Mouse (Mus musculus) midbrain, embryonic 16.5 days (tissue): Measurements from ENCODE around the gene Slc9a8. TPM values are rescaled to one million over a fixed set of nuclear protein-coding genes. Genes with fewer than 3 reads are reported as not detected.

Experiments
- ATAC-seq: fragments of 200-750 bp; cut with Nextera tagmentation; 2 replicates; pipeline ENCODE4 v1.8.0; 2017; ENCODE audit warnings: moderate TSS enrichment
- H3K27ac ChIP-seq: fragments of 300-500 bp; sonication (generic); 2 replicates; pipeline ENCODE4 v1.5.1; 2014; ENCODE audit warnings: mild to moderate bottlenecking, low read length, mixed read lengths
- H3K27me3 ChIP-seq: fragments of 300-500 bp; sonication (generic); 2 replicates; pipeline ENCODE4 v1.6.1; 2014; ENCODE audit warnings: low read depth, low read length, mixed read lengths; ENCODE audit not compliant: control insufficient read depth, insufficient read depth
- H3K36me3 ChIP-seq: fragments of 300-500 bp; sonication (generic); 2 replicates; pipeline ENCODE4 v1.6.1; 2014; ENCODE audit warnings: mild to moderate bottlenecking, low read length, moderate library complexity, mixed read lengths; ENCODE audit not compliant: control insufficient read depth, insufficient read depth
- H3K4me1 ChIP-seq: fragments of 300-500 bp; sonication (generic); 2 replicates; pipeline ENCODE4 v1.6.1; 2014; ENCODE audit warnings: mild to moderate bottlenecking, low read length, mixed read lengths; ENCODE audit not compliant: control insufficient read depth, insufficient read depth
- H3K4me2 ChIP-seq: fragments of 300-500 bp; sonication (generic); 2 replicates; pipeline ENCODE4 v1.6.1; 2014; ENCODE audit warnings: mild to moderate bottlenecking, low read length, mixed read lengths
- H3K4me3 ChIP-seq: fragments of 300-500 bp; sonication (generic); 2 replicates; pipeline ENCODE4 v1.5.1; 2014; ENCODE audit warnings: low read depth, mild to moderate bottlenecking, low read length, moderate library complexity, mixed read lengths
- H3K9ac ChIP-seq: fragments of 300-500 bp; sonication (generic); 2 replicates; pipeline ENCODE4 v1.6.1; 2014; ENCODE audit warnings: low read depth, low read length, mixed read lengths
- H3K9me3 ChIP-seq: fragments of 300-500 bp; sonication (generic); replicated peaks from 2 replicates; pipeline ENCODE4 v1.6.1; 2014; ENCODE audit warnings: mild to moderate bottlenecking, low read length, mixed read lengths; ENCODE audit not compliant: control insufficient read depth, poor library complexity, severe bottlenecking
- WGBS: fragments of 180-500 bp; shearing (Covaris S2); extraction: QIAGEN DNeasy Blood & Tissue Kit; methylation state at CpG from one replicate; pipeline ENCODE4 v1.1.7; 2014; 5-methylcytosine and 5-hydroxymethylcytosine counted together
- polyA plus RNA-seq: library from polyadenylated mRNA; unstranded; fragments of >200 nt; fragmentation: Nextera tagmentation; extraction: Ambion mirVana; gene quantifications from 2 replicates; pipeline ENCODE4 v1.2.1, GENCODE M21; 2015

The Slc9a8 gene
- polyA plus RNA-seq, 1 experiment from 2014 or later: 19.4 TPM

- Histone ChIP-seq H3K4me3 (no peak overlapping the region), H3K9ac (no peak overlapping the region), H3K27ac (no peak overlapping the region), H3K4me2 (no peak overlapping the region), H3K9me3 (no peaks in the 10 kb centered on the region), H3K27me3 (no peaks in the 10 kb centered on the region), H3K36me3 (peaks cover 20% of the 10 kb centered on the region; the same call in 1 of the 2 replicates), H3K4me1 (no peaks in the 10 kb centered on the region)
- no peak for ATAC-seq
- 79% methylated on average over 6 of the region's 6 CpGs for WGBS
These were observed 46.9 kb downstream of the Slc9a8 start for GRCm38 (mm10) chr2:167468444-167468843.

- H3K4me3 ChIP-seq: no peak overlapping the region
- no peaks in the 10 kb centered on the region for H3K27me3 ChIP-seq
- no peak for ATAC-seq
- no peak overlapping the region for H3K9ac ChIP-seq
- 93% methylated on average over 3 of the region's 3 CpGs for WGBS
- peaks cover 23% of the 10 kb centered on the region for H3K36me3 ChIP-seq
- no peak overlapping the region for H3K27ac ChIP-seq
- H3K9me3 ChIP-seq: no peaks in the 10 kb centered on the region
- H3K4me2 ChIP-seq: no peak overlapping the region
- peaks cover 2% of the 10 kb centered on the region for H3K4me1 ChIP-seq
These were observed 49.1 kb downstream of the Slc9a8 start for GRCm38 (mm10) chr2:167470611-167471010.

GRCm38 (mm10) chr2:167471585-167471984, 50.1 kb downstream of the Slc9a8 start:
- 95% methylated on average over 6 of the region's 6 CpGs for WGBS

GRCm38 (mm10) chr2:167474218-167474617, 52.7 kb downstream of the Slc9a8 start:
- H3K9me3 ChIP-seq: no peaks in the 10 kb centered on the region
- peaks cover 13% of the 10 kb centered on the region for H3K36me3 ChIP-seq
- H3K9ac ChIP-seq: no peak overlapping the region
- H3K27me3 ChIP-seq: no peaks in the 10 kb centered on the region
- H3K4me3 ChIP-seq: no peak overlapping the region
- no peak for ATAC-seq
- H3K4me1 ChIP-seq: peaks cover 15% of the 10 kb centered on the region
- WGBS: 89% methylated on average over 6 of the region's 6 CpGs
- no peak overlapping the region for H3K4me2 ChIP-seq
- H3K27ac ChIP-seq: no peak overlapping the region

More at GRCm38 (mm10) chr2:167471585-167471984, 50.1 kb downstream of the Slc9a8 start:
- Histone ChIP-seq H3K9ac (no peak overlapping the region), H3K27ac (no peak overlapping the region), H3K4me1 (peaks cover 12% of the 10 kb centered on the region), H3K9me3 (no peaks in the 10 kb centered on the region), H3K4me3 (no peak overlapping the region), H3K36me3 (peaks cover 13% of the 10 kb centered on the region), H3K4me2 (no peak overlapping the region), H3K27me3 (no peaks in the 10 kb centered on the region)
- ATAC-seq: no peak

- Histone ChIP-seq H3K36me3 (peaks cover 10% of the 10 kb centered on the region), H3K4me2 (no peak overlapping the region), H3K27ac (peak overlapping the region; percentile 82), H3K9ac (no peak overlapping the region), H3K27me3 (no peaks in the 10 kb centered on the region), H3K9me3 (no peaks in the 10 kb centered on the region), H3K4me3 (no peak overlapping the region), H3K4me1 (peaks cover 15% of the 10 kb centered on the region)
- ATAC-seq: peak; percentile 29; the same call in 1 of the 2 replicates
- WGBS: 81% methylated on average over 5 of the region's 5 CpGs
These were observed 54.1 kb downstream of the Slc9a8 start for GRCm38 (mm10) chr2:167475596-167475995.

- peaks cover 15% of the 10 kb centered on the region for H3K4me1 ChIP-seq
- no peaks in the 10 kb centered on the region for H3K9me3 ChIP-seq
- H3K36me3 ChIP-seq: peaks cover 10% of the 10 kb centered on the region
- peak; percentile 76 for ATAC-seq
- H3K4me3 ChIP-seq: no peak overlapping the region
- H3K27ac ChIP-seq: peak overlapping the region; percentile 82
- no peak overlapping the region for H3K4me2 ChIP-seq
- H3K27me3 ChIP-seq: no peaks in the 10 kb centered on the region
- 17% methylated on average over 7 of the region's 7 CpGs for WGBS
- 0 out of 2 replicates have a peak overlapping the region, but pooled peaks have one; percentile 12 for H3K9ac ChIP-seq
These were observed 54.7 kb downstream of the Slc9a8 start for GRCm38 (mm10) chr2:167476200-167476688.

- Histone ChIP-seq H3K4me3 (no peak overlapping the region), H3K4me1 (peaks cover 15% of the 10 kb centered on the region), H3K36me3 (peaks cover 7% of the 10 kb centered on the region), H3K9me3 (no peaks in the 10 kb centered on the region), H3K9ac (no peak overlapping the region), H3K27me3 (no peaks in the 10 kb centered on the region), H3K27ac (peak overlapping the region; percentile 82), H3K4me2 (no peak overlapping the region)
- 69% methylated on average over 4 of the region's 4 CpGs for WGBS
- ATAC-seq: no peak
These were observed 55.2 kb downstream of the Slc9a8 start for GRCm38 (mm10) chr2:167476762-167477161.

- no peak for ATAC-seq
- no peaks in the 10 kb centered on the region for H3K9me3 ChIP-seq
- no peak overlapping the region for H3K4me2 ChIP-seq
- H3K27me3 ChIP-seq: no peaks in the 10 kb centered on the region
- peaks cover 7% of the 10 kb centered on the region; the same call in 1 of the 2 replicates for H3K36me3 ChIP-seq
- H3K9ac ChIP-seq: no peak overlapping the region
- H3K27ac ChIP-seq: no peak overlapping the region
- H3K4me1 ChIP-seq: peaks cover 15% of the 10 kb centered on the region
- 34% methylated on average over 2 of the region's 2 CpGs for WGBS
- H3K4me3 ChIP-seq: no peak overlapping the region
These were observed 56.6 kb downstream of the Slc9a8 start for GRCm38 (mm10) chr2:167478128-167478527.

- no peak overlapping the region for H3K9ac ChIP-seq
- 100% methylated on average over 1 of the region's 1 CpGs for WGBS
These were observed 58.0 kb downstream of the Slc9a8 start for GRCm38 (mm10) chr2:167479501-167479900.

More at GRCm38 (mm10) chr2:167479501-167479900, 58.0 kb downstream of the Slc9a8 start:
- Histone ChIP-seq H3K27me3 (no peaks in the 10 kb centered on the region), H3K27ac (no peak overlapping the region), H3K9me3 (no peaks in the 10 kb centered on the region), H3K36me3 (peaks cover 18% of the 10 kb centered on the region), H3K4me1 (peaks cover 15% of the 10 kb centered on the region), H3K4me3 (no peak overlapping the region), H3K4me2 (no peak overlapping the region)
- no peak for ATAC-seq
